Mouse (Mus musculus) lung, postnatal 25 days (tissue): ENCODE results near the gene Pbld1.
"Not testable (repeated sequence)": the region's sequence is repeated elsewhere in the genome, so short reads cannot be mapped to it uniquely, and the experiment has no call there.

Experiments
- DNase-seq: peaks from one replicate; pipeline ENCODE4 v3.0.0; 2022; ENCODE audit warnings: low spot score

Gene Pbld1

DNA sequence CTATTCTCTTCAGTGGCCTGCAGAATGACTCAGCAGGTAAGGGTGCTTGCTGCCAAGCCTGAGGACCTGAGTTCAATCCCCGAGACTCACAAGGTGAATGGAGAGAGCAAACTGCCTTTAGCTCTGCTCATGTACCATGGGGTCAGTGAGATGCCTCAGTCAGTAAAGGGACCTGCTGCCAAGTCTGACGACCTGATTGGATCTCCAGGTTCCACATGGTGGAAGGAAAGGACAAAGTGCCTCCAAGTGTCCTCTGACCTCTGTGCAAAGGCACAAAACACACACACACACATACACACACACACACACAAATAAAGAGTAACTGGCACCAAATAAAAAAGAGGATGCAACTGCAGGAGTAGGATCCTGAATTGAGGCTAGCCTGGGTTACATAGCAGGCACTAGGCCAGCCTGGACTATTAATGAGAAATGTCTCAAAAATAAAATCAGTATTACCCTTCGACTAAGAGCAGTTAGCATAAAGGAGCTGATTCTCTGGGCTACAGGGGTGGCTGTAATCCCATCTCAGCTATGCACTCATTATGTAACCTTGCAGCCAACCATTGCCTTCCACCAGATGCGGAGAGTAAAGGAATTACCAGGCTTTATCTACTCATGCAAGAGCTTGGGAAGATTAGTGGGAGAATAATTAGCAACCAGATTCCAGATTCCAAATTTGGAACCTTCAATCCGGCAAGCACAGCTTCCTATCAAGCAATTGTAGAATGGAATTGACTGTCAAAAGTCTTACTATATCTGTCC, 19.9 kb upstream of the Pbld1 start:
- DNase-seq: no peak

DNA sequence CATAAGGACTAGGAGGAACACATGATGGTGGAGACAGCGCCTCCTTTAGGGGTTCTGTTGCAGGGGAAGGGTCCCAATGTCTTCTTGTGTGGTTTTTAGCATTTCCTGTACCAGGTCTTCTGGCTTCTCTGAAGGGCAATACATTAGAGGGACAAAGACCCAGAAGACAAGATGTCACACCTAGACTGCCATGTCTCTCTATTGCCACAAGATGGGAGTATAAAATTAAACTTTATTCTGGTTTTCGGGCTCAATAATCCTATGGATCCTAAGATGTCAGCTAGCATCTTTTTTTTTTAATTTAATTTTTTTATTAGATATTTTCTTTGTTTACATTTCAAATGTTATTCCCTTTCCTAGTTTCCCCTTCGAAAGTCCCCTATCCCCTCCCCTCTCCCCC, 16.8 kb upstream of the Pbld1 start:
- no peak for DNase-seq

DNA sequence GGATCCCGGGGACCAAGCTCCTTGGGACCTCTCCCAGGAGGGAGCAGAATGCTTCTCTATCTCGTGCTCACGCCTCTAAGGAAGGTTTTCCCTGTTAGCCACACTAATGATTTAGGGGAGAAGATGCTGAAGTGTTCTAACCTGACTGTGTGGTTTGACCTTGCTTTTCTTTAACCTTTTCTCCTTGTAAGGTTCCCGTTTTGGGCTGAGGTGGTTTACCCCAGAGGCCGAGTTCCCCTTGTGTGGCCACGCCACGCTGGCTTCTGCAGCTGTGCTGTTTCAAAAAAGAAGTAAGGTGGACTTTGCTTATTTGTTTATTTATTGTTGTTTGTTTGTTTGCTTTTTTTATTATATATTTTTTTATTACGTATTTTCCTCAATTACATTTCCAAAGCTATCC, 12.2 kb upstream of the Pbld1 start:
- DNase-seq: no peak

DNA sequence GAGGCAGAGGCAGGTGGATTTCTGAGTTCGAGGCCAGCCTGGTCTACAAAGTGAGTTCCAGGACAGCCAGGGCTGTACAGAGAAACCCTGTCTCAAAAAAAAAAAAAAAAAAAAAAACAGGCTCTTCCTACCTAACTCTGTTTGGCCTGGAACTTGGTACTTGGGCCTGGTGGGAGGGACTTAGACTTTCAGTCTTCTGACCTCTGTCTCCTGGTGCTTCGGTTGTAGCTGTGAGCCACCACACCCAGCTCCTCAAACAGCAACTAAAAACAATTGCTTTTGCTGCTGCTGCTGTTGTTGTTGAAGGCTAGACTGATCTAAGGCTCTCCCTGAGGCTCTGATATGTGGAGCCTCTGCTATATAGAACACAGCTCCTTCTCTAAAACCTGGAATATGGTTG, 10.9 kb upstream of the Pbld1 start:
- no peak for DNase-seq

DNA sequence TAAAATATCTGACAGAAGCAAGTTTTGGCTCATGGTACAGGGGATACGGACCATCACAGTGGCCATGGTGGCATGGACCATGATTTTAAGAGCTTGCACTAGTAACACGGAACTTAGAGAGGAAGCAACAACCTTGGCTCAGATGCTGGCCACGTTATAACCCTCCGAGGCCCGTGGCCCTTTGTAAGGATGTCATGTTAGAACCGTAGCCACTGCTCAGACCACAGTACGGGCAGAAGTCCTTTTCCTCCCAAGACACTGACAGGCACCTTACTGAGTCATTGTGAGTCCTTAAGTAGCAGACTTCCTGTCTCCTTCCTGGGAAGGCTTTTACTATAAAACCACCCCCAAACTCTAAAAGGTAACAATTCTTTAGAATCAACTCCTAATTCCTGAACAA, 8.7 kb upstream of the Pbld1 start:
- no peak for DNase-seq

DNA sequence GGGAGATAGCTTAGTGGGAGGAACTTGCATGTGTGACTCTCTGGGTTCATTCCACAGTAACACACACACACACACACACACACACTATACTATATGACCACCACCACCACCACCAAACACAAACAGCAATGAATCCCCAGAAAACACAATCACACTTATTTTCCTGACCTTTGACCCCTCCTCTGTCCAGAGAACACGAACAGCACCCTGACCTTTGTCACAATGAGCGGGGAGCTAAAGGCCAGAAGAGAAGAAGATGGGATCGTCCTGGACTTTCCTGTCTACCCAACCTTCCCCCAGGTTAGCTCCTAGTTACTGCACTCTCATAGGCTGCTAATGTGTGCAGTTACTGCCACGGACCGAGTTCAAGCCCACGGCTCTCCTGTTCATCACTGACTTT, 8.0 kb upstream of the Pbld1 start:
- no peak for DNase-seq

DNA sequence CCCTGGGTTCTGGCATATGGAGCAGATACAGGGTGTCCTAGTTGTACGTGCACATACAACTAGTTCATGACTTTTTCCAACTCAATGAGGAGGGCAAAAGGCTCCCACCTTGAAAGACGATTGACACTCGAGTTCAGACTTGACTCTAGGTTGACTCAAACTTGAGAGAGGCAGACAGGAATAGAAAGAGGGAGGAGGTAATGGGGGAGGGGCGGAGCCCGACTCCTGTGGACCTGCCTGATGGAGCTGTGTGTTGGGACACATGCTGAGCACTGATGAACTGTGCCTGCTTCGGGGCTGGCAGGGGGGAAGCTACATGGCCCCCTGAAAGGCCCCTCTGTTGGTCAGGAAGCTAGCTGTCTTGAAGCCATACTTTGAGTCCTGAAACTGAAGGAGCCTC, 7.0 kb upstream of the Pbld1 start:
- no peak for DNase-seq

DNA sequence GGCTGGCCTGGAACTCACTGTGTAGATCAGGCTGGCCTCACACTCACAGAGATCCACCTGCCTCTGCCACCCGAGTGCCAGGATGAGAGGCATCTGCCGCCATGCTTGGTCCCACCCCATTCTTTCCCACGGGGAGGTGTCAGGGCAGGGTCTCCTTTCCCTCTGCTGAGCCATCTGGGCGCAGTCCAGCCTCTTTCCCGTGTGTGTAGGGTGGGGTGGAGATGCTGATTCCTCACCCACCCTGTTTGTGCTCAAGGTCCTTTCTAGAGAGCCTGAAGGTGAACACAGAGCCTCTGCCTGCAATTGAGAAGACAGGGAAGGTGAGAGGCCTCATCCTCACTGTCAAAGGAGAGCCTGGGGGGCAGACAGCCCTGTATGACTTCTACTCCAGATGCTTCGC, 5.9 kb upstream of the Pbld1 start:
- not testable (repeated sequence) for DNase-seq

DNA sequence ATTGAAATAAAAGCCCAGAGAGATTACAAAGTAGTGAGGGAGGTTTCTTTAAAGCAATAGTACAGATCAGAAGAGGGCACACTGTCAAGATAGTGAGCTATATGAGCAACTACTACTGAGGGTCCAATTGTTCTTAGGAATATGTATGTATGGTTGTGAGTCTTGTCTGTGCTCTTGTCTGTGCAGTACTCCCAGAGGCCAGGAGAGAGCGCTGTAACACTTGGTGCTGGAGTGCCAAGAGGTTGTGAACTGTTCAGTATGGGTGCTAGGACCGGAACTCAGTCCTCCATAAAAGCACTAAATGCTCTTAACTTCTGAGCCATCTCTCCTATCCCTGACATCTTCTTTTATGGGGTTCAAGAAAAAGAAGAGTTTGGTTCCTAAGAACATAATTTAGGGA, 5.4 kb upstream of the Pbld1 start:
- DNase-seq: no peak

DNA sequence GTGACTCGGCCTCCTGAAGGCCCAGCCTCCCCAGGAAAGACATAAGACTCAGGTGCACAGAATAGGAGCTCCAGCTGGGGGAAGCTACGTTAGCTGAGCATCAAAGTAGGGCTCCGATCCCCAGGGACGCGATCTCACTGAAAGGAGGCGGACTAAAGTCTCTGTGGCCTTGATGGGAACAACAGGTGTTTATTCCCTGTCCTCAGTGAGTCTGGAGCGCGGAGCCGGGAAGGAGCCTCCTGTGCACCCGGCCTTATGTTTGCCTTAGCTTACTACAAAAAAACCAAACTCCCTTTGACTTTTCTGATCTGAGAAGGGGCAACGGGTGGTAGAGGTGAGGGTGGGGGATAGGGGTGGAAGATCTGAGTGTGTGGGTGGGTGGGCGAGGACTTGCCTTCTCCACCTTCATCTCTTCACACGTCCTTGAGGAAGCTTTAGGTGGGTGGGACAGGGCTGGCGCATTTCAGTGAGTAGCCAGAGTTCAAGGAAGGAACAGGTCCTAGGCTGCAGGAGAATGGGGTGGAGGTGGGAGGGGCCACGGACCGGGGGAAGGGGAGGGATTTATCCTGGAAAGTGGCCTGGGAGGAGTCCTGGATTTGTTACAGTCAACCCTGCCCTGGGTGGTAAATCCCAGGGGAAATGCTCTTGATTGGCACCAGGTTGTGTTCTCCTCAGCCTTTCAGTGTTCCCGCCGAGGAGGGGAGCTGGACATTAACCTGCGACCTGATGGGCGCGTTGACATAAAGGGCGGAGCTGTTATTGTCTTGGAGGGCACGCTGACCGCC, 2.8 kb upstream of the Pbld1 start:
- DNase-seq: peak; percentile 41

DNA sequence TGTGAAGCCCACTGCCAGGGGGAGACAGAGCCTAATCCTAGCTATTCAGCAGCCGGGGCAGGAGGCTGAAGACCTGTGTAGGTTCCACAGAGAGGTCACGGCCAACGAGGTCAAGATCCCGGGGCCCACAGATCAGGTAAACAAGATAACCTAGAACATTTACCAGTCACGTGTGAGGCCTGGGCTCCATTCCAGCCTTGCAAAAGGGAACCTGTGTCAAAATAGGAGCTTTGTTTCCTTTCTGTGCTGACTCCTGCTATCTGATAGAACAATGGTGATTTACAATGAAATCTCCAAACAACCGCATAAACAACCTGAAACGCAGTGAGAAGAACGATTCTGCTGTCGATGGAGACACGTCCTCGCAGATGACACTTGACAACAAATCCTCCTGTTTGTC, 444 bp downstream of the Pbld1 start:
- DNase-seq: peak; percentile 70

DNA sequence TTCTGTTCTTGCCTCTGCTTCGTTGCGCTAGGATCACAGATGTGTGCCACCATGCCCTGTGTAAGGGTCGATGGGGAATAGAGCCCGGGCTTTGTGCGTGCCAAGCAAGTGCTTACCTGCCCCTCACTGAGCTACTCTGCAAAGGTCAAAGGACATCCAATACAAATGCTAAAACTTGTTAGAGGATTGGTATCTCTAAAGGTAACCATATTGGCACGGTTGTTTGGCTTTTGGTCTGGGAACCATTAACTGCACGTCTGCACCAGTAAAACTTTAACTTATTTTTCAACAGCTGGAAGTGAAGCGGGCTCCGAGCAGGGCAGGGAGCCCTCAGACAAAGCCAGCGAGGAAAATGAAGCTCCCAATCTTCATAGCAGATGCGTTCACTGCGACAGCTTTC, 1.3 kb downstream of the Pbld1 start:
- no peak for DNase-seq

DNA sequence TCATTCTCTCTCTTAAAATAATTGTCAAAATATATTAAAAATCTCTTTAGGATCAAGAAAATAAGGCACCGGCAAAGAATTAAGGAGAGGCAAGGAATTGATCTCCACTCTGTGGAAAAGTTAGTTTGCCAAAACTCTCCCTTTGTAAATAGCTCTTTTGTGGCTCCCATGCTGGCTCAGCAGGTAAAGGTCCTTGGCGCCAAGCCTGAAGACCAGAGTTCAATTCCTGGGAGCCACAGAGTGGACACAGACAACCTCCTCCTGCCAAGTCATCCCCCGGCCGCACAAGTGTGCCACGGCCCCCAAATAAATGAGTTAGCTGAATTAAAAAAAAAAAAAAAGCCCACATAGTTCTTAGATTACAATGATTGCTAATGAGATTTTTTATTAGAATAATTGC, 2.7 kb downstream of the Pbld1 start:
- DNase-seq: no peak

DNA sequence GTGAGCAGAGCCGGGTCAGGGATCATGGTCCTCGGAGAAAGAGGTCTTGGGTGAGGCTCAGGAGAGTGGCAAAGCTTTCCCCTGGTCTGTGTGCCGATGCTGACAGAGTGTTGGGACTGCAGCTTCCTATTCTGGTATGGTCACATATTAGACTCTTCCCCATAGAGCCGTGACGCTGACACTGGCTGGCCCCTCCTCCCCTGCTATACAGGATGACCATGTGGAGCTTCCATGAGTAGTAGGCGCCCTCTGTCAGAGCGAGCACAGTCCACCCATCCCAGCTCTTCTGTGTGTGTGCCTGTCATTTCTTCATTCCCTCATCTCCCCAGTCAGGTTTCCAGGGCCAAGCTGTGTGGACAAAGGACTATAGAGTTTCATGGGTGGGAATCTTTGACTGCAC, 3.4 kb downstream of the Pbld1 start:
- no peak for DNase-seq

DNA sequence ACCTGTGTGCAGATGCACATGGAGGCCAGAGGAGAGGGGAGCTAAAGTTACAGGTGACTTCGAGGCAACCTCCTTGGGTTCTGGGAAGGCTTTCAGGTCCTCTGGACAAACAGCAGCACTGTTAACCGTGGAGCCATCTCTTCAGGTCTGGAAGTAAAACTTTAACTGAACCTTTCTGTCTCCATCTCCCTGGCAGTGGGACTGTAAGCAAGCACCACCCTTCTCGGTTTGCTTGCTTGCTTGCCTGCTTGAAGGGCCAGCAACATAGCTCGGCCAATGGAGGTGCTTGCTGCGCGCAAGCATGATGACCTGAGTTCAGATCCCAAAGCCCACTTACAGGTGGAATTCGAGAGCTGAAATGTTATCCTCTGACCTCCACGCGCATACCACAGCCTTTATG, 4.6 kb downstream of the Pbld1 start:
- DNase-seq: no peak

DNA sequence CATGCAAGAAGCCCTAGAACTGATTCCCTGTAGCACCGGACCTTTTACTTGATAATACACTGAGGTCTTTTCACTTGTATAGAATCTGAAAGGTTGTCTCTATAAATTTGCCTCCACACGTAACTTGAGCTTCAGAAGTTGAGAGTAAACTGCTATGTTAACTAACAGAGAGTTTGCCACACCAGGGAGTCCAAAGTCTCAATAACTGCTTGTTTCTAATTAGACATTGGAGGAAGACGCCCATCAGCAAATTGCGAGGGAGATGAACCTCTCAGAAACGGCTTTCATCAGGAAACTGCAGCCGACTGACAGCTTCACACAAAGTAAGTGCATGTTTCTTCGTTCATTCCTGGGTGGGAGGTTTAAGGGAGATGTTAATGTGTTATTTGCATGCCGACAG, 5.6 kb downstream of the Pbld1 start:
- no peak for DNase-seq

DNA sequence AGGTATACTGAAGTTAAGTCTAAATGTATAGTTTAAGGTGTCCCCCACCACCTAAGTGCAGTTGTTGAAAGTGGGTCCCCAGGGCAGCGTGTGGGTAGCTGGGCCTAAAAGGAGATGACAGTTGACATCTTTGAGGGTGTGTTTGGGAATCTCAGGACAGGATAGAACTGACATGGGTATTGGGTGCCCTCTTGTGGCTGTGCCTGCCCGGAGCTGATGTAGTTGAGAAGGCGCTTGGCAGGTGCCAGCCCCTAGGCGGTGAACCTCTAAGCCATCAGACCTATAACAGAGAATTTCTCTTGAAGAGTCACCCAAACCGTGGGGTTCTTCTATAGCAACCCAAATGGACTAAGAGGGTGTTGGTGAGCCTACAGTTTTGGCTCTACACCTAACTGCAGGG, 6.0 kb downstream of the Pbld1 start:
- peak; percentile 86 for DNase-seq

DNA sequence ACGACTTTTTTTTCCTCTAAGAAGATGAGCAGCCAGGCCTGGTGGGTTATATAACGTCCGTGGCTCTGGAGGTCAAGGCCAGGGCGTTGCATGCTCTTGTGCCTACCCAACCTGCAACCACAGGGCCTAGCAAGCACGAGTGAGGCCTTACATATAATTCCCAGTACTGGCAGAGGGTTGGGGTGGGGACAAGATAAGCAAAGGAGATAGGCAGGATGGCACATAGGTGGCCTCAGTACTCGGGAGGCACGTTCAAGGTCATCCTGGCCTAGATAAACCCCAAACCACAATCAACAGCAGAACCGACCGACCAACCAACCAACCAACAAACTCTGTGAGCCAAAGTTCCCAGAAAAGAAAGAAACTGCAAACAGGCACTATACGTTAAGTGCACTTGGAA, 26.3 kb downstream of the Pbld1 start:
- DNase-seq: no peak

DNA sequence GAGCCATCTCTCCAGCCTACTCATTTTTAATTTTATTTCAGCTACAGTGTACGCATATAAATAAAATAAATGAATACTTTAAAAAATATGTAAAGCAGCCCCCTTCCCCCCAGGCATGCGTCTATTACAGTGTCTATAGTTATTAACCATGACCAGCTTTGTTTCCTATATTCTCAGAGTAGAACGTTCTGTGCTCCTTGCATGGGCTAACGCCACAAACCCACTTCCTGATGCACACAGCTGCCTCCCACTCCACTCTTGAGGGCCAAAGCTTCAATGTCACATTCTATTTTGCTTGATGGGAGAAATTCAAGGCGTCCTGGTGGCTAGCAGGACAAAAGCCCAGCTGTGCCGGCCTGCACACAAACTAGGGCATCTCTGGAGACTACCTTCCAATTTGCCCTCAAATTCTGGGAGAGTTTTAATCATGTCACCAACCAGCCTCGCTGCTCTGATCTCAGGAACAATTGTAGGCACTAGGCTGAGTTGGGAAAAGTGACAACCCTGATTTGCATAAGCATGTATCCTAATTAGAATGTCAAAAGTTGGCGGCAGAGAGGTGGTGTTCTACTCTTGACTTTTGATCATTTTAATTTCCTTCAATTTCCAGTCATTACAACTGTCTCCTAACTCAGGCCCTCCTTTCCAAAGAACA, 29.3 kb downstream of the Pbld1 start:
- DNase-seq: no peak

DNA sequence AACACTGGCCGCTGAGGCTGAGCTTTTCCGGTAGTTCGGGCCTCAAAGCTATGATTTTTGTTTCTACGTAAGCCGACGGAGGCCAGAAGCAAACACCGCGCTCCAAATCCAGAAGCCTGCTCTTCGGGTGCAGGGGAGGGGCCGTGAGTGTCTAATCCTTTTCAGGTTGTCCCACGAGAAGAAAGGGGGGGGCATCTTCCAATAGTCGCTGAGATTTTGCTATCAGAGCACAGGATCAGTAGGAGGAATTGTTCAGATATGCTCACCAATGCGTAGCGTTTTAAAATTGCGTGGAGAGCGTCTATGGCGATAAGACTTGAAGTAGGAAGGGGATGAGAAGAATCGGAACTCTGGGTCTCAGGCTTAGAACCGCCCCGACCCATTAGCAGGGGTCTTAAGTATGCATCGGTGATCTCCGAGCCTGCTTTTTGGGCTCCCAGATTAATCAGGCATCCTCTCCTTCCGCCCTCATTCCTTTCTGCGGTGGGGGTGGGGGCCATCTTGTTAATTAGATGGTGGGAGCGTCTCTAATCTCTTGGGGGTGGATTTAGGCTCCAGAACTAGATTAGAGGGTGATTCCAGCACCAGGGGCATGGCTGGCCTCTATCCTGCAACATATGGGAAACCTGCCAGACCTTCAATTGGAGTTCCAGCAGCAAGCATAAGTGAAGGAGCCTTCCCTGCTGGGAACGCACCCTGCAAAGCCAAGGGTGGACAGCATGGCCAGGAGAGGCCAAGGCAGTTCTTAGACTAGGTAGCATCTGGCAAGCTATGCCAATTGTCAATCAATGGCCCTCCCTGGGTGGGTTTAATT, 30.0 kb downstream of the Pbld1 start:
- DNase-seq: no peak

DNA sequence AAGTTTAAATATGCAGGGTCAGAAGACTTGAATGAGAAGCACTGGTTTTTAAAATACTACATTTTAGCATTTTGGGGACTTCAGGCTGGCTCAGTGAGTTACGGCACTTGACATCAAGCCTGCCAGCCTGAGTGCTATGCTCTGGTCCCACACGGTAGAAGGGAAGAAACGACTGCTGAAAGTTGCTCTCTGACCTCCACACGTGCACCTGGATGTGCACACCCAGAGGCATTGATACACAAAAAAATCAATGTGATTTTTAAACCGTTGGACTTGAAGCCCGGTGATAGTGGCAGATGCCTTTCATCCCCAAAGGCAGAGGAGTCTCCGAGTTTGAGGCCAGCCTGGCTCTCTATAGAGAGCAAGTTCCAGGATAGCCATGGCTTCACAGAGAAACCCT, 32.0 kb downstream of the Pbld1 start:
- DNase-seq: no peak
